Mouse (Mus musculus) hematopoietic stem cell, adult 5-6 weeks (primary cell): ENCODE measurements at regions not wholly inside any gene's neighbourhood (a gene's known extent, or its start where the extent isn't known, plus 50 kb on each side); places are given as distances from the start of the nearest gene placed in this dataset.

ENCODE experiments used
- ATAC-seq, 2 experiments: fragments of 125-278 bp in 1 of 2; replicated peaks in 1 of 2; 2 replicates each; pipeline ENCODE4 v1.8.0; 2016 to 2017; ENCODE audit warnings: inconsistent platforms in 2 of 2, mild to moderate bottlenecking in 2 of 2, moderate number of reproducible peaks in 2 of 2, low read depth in 1 of 2, moderate TSS enrichment in 1 of 2; ENCODE audit not compliant: low FRiP score in 2 of 2, poor library complexity in 2 of 2, severe bottlenecking in 2 of 2, insufficient read depth in 1 of 2, low TSS enrichment in 1 of 2

DNA sequence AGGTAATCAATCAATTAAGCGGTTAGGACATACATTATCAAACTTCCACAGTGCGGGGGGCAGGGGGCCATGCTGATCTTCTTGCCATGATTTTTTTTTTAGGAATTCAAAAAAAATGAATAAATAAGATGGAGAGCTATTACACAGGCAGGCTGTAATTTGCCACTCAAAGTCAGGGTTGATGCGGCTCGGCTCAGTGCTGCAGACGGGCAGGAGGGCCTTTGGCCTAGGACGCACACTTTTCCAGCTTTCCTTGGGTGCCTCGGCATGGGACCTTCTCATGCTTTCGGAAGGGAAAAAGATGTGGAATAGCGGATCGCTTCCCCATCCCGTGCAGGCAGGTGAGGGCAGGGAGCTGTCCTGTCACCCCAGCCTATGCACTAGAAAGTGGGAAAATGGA is 383.4 kb upstream of the 3110018I06Rik start:
- no peak for ATAC-seq

DNA sequence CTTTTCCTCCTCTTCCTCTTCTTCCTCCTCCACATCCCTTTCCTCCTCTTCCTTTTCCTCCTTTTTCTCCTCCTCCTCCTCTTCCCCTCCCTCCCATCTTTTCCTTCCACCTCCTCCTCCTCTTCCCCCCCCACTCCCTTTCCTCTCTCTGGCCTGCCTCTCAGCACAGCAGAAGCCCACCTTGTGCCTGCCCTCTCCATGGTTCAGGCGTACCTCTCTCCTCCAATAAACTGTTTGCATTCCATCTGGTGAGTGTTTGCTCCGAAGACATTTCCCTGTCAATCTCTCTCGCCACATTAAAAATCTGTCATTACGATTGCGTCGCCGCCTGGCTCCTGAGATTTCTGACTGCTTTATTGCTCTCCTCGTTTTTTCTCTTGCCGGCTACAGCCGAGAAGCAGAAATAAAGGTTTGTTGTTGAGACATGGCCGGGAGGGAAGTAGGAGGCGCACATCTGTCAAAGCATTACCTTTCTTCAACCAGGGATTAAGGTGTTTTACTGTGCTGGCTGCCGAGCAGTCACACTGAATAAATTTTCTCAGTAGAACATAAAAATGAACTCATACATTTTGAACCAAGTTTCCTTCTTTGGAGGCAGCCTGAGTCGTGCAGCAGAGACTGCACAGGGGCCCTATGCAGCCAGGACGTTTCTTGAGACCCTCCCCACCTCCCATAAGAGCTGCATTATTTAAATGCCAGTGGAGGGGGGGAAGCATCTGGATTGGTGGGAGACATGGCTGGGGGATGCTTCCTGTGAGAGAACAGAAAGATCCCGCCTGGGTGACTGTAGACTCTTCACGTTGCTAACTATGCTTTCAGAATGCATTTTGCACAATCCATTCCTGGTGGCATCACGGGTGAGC is 376.3 kb upstream of the 3110018I06Rik start:
- no peak for ATAC-seq

DNA sequence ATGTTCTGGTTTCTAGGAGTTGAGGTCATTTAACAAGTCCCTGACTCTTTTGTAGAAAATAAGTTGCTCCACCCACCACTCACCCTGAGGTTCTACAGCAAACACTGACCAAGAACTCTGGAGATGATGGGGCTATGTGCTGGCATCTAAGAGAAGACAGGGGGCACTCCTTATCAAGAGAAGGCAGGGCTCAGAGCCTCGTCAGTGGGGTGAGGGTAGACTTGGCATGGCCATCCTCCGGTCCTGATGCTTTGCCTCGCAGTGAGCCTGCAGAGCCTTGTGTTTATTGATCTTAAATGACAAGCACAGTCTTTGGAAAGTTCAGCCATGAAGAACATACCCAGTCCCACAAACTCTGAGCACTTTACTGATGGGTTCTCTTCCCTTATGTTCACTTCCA is 370.1 kb upstream of the 3110018I06Rik start:
- ATAC-seq: no peak

DNA sequence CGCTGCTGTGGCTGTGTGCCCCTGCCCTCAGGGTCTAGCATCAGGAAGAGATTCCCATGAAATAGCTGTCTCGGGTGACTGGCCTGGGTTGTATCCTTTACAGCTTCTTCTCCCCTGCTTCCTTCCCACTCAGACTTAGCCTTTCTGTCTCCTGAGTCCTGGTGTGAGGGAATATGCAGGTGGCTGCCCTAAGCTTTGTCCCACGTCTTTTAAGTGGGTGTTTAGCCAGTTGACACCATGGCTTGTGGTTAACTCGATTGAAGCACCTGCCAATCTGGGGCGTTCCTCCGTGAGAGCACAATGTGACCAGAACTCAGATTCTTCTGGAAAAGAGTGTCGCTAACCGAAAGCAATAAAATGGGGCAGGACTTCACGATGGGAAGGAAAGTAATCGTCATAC is 369.4 kb upstream of the 3110018I06Rik start:
- no peak for ATAC-seq

DNA sequence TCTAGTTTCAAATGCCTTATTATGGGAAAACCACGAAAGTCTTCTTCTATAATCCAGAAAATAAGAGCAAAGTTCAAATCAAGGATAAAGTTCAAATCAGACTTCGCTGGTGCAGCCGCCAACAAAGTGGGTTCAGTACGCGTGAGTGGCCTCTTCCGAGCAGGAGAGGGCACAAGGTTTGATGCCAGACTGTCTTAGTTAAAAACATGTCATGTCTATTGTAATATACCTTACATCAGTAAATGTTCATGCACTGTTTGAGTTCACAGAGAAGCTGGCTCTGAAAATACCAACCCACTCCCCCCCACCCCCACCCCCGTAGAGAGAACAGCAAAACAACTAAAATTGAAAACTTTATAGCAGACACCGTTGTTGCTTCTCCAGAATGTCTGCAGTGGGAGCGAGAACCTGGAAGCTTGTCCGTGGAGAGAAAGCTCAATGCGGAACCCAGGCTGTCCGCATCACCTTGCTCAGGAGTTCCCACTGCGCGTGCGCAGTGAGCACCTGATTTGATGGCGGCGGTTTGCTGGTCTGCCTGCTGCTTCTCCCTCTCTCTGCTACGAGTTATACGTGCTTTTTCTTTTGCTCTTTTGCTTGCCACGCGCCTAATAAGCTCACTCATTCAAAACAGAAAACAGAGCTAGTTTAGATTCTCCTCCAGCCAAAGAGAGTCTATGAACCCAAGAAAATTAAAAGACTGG is 367.8 kb upstream of the 3110018I06Rik start:
- no peak for ATAC-seq

DNA sequence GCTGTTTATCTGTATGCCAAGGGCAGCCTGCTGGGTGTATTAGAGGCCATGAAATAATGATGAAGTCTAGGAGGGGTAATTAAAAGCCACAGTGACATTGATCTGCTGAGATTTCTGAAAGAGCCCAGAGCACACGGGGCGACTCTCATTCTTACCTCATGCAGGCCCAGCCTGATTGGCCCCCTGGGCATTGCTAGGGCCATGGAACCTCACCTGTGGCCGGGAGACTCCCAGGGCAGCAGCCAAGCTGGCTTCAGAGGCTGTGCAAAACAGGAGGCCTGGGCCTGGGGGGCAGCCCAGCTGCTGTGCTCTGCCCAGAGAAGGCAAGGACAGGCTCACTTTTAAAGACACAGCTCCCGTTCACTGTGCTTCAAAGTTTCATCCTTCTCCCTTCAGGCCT is 366.4 kb upstream of the 3110018I06Rik start:
- no peak for ATAC-seq

DNA sequence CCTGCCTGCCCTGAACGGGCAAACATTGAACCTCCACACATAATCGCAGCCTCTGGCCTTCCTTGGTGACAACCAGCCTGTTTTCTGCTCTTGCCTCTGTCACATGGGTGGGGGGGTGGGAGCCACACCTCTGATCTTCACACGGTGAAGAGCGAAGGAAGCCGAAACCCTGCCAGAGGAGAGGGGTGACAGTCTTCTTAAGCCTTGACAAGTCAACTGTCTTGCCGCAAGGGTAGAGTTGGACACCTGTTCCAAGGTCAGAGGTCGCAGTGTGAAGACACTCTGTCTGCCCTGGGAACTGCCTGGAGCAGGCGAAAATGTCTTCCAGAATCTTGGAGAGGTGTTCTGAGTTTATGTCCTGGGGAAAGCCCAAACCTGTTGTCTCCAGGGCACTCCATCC is 364.8 kb upstream of the 3110018I06Rik start:
- ATAC-seq: no peak

DNA sequence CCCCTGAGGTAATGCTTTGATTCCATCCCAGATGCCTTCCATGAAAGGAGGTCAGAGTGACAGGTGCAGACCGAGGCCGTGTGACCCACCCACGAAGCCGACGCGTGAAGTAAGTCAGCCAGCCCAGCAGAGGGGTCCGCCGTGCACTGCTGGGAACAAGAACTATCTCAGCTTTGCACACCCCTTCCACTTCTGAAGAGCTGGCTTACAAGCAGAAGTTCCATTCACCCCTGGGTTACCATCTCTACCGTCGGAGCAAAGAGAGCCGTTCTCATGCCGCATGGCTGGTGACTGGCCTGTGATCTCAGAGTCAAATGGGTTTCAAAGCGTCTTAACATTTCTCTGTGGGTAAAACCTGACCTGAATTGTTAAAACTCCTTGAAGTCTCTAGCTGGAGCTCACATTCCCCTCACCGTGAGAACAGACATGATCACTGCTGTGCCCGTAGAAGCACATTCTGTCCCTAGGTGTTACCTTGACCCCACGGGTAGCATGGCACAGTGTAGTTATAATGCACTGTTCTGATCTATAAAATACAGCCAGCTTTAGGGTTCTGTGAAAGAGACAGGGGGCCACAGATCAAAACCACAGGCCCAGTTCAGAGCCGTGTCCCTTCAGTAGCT is 364.1 kb upstream of the 3110018I06Rik start:
- ATAC-seq: no peak

DNA sequence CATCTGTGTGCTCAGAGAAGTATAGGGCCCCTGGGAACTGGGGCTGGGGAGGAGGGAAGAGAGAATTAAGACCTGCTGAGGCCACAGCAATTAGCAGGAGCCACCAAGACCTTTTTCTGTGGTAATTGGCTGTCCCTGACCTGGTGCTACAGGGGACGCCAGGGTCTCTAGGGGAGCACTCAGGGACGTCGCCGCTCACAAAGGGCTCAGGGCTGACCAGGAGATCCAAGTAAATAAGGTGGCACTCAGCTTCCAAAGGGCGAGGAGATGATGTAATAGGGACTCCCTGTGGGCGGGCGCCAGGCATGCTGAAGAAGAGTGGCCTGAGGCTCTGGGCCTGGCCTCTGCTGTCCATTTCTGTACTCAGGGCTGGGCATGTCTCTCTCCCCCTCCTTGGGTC is 363.2 kb upstream of the 3110018I06Rik start:
- ATAC-seq: no peak

DNA sequence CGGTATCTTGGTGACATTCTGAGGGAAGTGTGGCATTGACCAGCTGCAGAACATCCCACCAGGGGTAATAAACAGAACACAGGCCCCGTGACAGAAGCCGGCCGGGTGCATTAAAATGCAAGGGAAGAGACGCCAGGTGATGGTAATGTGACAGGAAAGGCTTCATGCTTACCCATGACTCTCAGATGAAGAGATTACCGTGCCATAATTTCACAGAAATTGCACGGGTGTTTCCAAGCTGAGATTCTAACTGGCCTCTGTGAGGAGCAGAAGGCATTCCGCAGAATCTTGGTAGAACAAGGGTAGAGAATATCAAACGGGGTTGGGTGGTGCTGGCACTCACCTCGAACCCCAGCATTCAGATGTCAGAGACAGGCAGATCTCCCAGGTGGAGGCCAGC is 362.4 kb upstream of the 3110018I06Rik start:
- no peak for ATAC-seq

DNA sequence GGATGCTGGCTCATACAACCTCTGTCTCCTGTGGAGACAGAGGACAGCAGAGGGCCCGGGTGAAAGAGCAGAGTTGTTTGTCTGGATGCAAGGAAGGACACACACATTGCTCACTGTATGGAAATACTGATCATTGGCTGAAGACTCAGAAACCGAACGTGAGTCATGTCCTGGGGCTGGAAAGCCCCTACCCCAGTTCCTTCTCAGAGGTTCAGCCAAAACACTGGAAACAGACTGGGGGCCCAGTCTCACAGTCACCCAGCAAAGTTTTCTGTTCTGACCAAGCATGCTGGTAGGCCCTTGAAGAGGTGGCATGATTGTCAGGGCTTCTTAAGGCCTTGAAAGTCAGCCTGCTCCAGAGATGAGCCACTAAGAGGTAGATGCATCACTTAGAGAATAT is 360.8 kb upstream of the 3110018I06Rik start:
- no peak for ATAC-seq

DNA sequence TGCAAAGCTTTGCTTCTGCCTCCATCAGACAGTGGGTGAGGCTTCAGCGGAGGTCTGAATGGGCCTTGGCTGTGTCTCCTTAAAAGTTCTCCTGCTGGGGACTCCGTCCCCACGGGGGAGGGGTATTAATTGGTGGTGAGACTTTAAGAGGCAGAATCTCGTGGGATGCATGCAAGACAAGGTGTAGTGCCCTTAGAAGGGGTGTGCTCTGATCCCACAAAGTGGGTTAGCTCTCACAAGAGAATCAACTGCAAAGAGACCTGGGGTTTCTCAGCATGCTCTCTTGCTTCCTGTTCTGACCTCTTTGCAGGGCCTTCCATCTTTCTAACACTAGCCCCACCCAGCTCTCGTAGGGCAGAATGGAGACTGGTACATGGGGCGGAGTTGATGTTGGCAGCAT is 359.2 kb upstream of the 3110018I06Rik start:
- ATAC-seq: no peak

DNA sequence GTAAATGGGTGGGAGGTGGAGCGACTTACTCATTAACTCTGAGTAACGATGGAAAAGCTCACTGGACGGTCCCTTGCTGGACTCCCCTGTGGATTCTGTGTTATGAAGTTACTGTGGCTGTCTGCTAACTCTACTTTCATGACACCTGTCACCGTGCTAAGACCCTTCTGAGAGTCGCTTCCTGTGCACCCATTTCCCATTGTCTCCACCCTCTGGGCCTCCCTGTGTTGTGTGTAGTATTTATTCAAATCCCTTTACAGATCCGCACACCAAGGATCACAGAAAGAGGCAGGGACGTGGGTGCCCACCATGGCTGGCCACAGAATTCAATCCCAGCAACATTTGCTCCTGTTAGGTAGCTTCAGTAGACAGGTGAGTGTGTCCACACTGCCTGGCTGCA is 357.1 kb upstream of the 3110018I06Rik start:
- ATAC-seq: no peak

DNA sequence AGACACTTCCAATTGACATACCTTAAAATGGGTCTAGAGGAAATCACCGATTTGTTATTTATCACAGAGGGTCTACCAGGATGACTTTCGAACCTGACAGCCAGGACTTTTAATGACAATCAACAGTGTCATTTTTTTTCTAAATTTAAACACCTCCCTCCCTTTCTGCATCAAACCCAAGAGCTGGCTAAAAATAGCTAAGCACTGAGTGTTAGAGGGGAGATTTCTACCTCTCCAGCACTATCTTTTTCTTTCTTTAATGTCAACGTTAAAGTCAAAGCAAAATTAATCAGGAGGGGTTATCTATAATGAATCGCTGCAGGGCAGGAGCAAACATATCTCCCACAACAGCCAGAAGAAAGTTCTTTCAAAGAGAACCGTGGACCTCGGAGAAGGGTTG is 356.6 kb upstream of the 3110018I06Rik start:
- ATAC-seq: no peak

DNA sequence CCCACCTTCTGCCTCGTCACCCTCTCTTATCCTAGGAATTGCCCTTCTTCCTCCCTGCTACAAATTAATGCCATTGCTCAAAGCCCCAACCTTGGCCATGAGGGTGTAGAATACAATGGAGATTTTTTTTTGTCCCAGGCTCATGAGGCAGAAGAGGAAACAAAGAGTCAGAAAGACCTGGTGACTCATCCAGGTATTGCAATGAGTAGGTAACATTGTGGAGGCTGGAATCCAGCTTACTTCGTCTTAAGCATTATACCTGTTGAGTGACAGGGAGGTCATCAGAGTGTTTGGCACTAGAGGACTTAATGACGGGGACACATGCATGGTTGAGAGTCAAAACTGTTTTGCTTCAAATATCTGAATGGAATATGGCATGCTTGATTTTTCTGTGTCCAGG is 355.9 kb upstream of the 3110018I06Rik start:
- no peak for ATAC-seq

DNA sequence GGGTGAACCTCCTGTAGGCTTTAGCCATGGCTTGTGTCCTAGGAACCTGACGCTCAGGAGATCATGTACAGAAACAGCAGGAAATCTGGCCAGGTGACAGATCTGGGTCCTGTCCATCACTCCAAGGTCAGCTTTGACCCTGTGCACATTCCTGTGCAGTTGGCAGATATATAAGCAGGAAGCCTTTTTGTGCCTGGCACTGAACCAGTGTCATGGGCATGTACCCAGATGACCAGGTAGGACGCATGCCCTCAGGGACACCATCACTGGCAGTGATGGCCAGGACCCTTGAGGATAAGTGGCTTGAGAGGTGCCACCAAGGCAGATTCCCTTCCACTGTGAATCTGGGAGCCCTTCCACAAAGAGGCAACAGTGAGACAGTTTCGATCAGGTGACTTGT is 354.1 kb upstream of the 3110018I06Rik start:
- ATAC-seq: no peak

DNA sequence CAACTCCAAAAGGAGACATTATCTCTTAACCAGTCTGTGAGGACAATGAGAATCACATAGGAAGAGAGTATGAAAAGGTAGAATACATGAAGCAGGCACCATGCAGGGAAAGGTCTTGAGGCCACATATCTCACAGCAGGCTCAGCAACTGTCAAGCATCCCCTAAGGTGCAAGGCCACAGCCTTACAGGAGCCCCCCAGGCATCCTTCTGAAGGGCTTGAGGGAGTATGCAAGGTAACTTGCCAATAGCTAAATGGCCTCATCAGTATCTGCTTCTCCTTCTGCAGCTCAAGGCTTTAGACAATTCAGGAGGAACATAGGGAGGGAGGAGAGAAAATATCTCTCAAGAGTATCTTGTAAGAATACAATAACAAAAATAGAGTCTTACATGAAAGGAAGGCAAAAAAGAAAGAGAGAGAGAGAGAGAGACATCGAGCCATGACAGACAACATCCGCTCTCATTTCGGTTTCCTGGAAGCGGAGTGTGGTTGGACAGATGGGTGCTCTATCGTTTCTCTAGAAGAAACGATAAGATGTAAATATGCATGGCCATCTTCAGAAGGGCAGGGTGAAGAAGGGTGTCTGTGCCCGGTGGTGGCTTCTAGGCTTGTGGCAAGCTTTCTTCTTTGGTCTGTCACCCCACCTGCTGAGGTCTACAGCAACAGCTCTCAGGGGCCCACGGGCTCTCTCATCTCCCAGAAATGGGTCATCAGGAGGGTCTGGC is 349.6 kb upstream of the 3110018I06Rik start:
- ATAC-seq: no peak
